Mouse (Mus musculus) cortical plate, adult 2 months (tissue): ENCODE data around the gene Il2rb. TPM values are rescaled to one million over a fixed set of nuclear protein-coding genes. Genes with fewer than 3 reads are reported as not detected.
A peak's percentile ranks its signal among the peaks of the same experiment; 100 is the strongest.

Source experiments
- H3K27ac ChIP-seq: fragments of 200-500 bp; 2 replicates; pipeline ENCODE4 v1.5.1; 2012; ENCODE audit warnings: low read length, control low read depth, inconsistent platforms; ENCODE audit not compliant: insufficient read depth
- H3K4me1 ChIP-seq: fragments of 200-500 bp; 2 replicates; pipeline ENCODE4 v1.6.1; 2011; ENCODE audit warnings: low read length; ENCODE audit not compliant: control insufficient read depth, insufficient read depth
- H3K4me3 ChIP-seq: fragments of 200-500 bp; 2 replicates; pipeline ENCODE4 v1.5.1; 2011; ENCODE audit warnings: mild to moderate bottlenecking, low read length, control low read depth; ENCODE audit not compliant: insufficient read depth
- CTCF ChIP-seq: fragments of 200-500 bp; IDR thresholded peaks from 2 replicates; pipeline ENCODE4 v1.5.1; 2011; ENCODE audit warnings: mild to moderate bottlenecking, control low read depth, low read length; ENCODE audit not compliant: insufficient read depth; ENCODE audit errors: extremely low read depth
- POLR2A ChIP-seq: fragments of 200-500 bp; IDR thresholded peaks from 2 replicates; pipeline ENCODE4 v1.6.1; 2011; ENCODE audit warnings: mild to moderate bottlenecking, low read length, control low read depth; ENCODE audit not compliant: insufficient read depth; ENCODE audit errors: extremely low read depth
- polyA plus RNA-seq: library from polyadenylated mRNA; depleted of rRNA; stranded (reverse); fragments of >200 nt; gene quantifications from 2 replicates; pipeline ENCODE4 v1.2.3, GENCODE M21; 2012

Gene Il2rb
- polyA plus RNA-seq, 1 experiment = 0.29 TPM

- Histone ChIP-seq H3K4me3 (no peak overlapping the region), H3K27ac (no peak overlapping the region), H3K4me1 (peaks cover 10% of the 10 kb centered on the region)
- TF ChIP-seq POLR2A (no peak), CTCF (no peak)
Observed at GRCm38 (mm10) chr15:78438973-78439372, 56.1 kb downstream of the Il2rb start.

- no peak for TF ChIP-seq POLR2A
- no peak for TF ChIP-seq CTCF
- Histone ChIP-seq H3K4me3 (no peak overlapping the region), H3K27ac (no peak overlapping the region), H3K4me1 (peaks cover 10% of the 10 kb centered on the region)
Observed at GRCm38 (mm10) chr15:78438505-78438904, 56.6 kb downstream of the Il2rb start.

- TF ChIP-seq POLR2A = no peak
- no peak for TF ChIP-seq CTCF
- Histone ChIP-seq H3K27ac (no peak overlapping the region), H3K4me1 (peaks cover 10% of the 10 kb centered on the region)
Observed at GRCm38 (mm10) chr15:78438018-78438394, 57.1 kb downstream of the Il2rb start.

DNA sequence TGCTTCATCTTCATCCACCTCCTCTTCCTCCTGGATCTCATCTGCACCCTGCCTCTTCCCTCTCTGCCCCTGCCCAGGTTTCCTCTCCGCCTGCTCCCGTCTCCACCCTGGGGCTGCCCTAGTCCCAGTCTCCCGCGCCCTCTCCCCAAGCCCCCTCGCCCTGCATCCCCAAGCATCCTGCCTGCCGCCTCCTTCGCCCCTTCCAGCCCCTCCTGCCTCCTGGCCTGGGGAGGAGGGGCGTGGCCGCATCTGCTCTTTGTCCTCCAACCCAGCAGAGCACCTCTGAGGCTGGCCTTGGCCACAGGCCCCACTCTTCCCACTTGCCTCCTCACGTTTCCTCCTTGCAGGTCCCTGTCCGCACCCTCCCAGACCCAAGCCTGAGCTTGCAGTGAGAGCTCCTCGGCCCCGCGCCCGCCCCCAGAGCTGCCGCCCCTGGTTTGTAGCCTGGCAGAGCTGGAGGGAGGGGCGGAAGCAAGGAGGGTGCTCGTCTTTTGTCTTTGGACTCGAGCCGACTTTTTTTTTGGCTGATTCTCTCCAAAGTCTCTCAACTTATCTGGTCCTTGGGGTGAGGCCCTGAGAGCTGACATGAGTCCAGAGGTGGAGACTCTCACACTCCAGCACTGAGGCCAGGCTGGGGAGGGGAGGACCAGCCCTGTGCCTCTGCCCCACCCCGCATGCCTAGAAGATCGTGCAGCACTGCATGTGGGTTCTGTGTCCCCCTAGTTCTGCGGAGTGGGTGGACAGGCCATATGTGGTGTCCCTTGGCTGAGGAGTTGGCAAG lies 57.6 kb downstream of the Il2rb start:
- peak overlapping the region; percentile 83 for H3K27ac ChIP-seq

More at GRCm38 (mm10) chr15:78438018-78438394, 57.1 kb downstream of the Il2rb start:
- H3K4me3 ChIP-seq = no peak overlapping the region

DNA sequence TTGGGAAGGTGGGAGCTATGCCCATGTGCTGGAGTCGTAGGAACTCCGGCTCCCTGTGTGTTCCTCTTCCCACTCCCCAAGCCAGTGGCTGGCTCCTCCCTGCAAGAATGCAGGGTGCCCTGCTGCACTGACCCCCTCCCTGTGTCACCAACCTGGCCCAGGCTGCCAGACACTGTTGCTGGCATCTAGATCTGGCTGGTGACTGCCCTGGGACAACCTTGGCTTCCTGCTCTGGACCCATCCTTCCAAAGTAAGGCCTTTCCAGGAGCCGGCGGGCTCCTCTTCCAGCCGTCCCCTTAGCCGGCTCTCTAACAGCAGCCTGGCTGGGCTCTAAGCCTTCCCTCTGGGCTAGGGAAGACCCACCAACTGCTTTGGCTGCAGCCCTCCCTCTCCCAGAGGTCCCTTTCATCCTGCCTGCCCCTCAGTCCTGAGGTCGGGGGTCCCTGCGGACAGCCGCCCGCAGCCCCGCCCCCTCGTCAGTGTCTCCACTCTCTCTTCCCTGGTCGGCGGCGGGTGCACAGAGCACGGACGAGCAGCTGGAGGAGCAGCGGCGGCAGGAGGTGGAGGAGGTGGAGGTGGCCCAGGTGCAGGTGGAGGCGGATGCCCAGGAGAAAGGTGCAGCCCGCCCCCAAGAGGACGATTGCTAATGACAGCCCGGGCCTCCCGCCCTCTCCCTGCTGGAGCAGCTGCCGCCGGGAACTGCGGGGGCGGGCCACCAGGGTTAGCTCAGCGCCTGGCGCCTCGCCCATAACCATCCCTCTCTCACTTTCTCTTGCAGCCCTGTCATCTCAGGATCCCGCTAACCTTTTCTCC lies 58.5 kb downstream of the Il2rb start:
- no peak for TF ChIP-seq POLR2A
- TF ChIP-seq CTCF = no peak
- Histone ChIP-seq H3K4me3 (no peak overlapping the region), H3K27ac (peak overlapping the region; percentile 94), H3K4me1 (peaks cover 10% of the 10 kb centered on the region)

More for the DNA sequence above, 57.6 kb downstream of the Il2rb start:
- no peak for TF ChIP-seq POLR2A
- no peak for TF ChIP-seq CTCF
- H3K4me3 ChIP-seq = no peak overlapping the region
- H3K4me1 ChIP-seq = peaks cover 10% of the 10 kb centered on the region

DNA sequence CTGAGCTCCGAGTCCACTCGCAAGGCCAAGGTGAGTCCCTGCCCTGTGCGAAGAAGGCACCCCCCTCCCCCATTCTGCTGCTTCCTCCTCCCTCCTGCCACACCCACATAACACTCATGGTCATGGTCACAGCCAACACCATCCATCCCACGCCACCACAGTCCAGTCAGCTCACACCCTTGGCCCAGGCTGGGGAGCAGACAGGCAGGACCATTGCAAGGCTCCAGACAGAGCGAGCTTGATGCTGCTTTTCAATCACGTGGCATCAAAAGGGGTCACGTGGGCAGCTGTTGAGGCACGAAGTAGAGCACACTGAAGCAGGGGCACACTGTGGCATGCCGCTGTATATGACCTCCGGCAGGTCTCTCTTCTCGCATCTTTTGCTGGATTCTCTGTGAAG lies 59.4 kb downstream of the Il2rb start:
- peaks cover 10% of the 10 kb centered on the region for H3K4me1 ChIP-seq
- TF ChIP-seq POLR2A (0 out of 2 replicates have a peak, but pooled peaks have one; percentile 5), CTCF (no peak)
- H3K4me3 ChIP-seq = no peak overlapping the region
- H3K27ac ChIP-seq = no peak overlapping the region

DNA sequence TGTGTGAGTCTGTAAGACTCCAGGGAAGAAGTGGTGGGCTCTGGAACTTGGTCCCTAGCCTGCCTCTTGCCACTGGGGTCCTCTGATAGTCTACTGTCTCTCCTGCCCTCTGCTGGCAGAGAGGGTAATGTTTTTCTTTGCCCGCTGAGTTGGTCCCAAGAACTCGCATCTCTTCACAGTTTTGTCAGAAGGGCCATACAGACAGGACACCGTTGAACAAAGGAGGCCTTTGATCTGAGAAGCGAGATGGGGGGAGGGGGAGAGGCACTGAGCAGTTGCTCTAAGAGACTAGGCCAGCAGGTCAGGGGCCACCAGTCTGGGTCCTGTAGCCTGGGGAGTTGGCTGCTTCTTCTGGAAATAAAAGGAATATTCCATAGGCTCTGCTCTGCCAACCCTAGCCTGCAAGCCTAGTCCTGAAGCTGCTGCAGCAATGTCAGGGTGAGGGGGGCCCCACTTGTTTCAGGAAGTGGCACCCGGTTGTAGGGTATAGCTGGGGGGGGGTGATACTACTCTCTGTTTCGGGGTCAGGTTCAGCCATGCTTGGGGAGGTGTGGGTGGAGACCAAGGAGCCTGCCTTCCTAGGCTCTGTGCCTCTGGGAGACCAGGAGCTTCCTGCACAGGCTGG lies 60.1 kb downstream of the Il2rb start:
- TF ChIP-seq CTCF = peak; percentile 78
- no peak for TF ChIP-seq POLR2A
- H3K27ac ChIP-seq = 0 out of 2 replicates have a peak overlapping the region, but pooled peaks have one; percentile 5
- no peak overlapping the region for H3K4me3 ChIP-seq
- peaks cover 10% of the 10 kb centered on the region for H3K4me1 ChIP-seq

DNA sequence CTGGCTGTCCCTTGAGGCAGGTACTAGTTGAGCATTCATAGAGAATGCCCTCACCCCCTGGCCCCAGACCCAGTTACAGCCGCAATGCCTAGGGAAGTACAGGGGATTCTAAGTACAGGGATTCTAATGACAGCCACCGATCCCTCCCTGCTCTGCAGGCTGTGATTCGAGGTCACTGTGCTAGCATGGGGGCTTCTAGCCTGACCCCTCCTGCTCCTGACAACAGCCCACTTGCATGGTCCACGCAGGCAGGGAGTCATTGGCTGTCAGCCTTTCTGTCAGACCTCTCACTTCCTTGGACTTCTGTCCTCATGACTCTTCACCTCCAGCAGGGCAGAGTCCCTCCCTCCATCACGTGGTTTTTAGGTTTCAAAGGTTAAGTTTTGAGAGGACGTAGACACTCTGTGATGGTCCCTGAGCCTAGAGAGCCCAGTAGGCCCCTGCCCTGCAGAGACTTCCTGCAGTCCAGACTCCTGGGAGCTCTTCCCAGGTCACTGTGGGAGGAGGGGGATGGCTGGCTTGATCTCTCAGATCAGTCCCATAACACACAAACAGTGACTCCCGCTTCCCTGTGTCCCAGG lies 63.4 kb downstream of the Il2rb start:
- H3K27ac ChIP-seq = no peak overlapping the region
- H3K4me1 ChIP-seq = peaks cover 7% of the 10 kb centered on the region
- no peak overlapping the region for H3K4me3 ChIP-seq
- no peak for TF ChIP-seq POLR2A
- TF ChIP-seq CTCF = no peak

- TF ChIP-seq POLR2A (no peak), CTCF (no peak)
- no peak overlapping the region for H3K27ac ChIP-seq
Observed at GRCm38 (mm10) chr15:78430874-78431273, 64.2 kb downstream of the Il2rb start.

More at GRCm38 (mm10) chr15:78430874-78431273, 64.2 kb downstream of the Il2rb start:
- Histone ChIP-seq H3K4me1 (peaks cover 4% of the 10 kb centered on the region; the same call in 1 of the 2 replicates), H3K4me3 (no peak overlapping the region)
